Mouse (Mus musculus) neural tube, embryonic 10.5 days (tissue): ENCODE measurements around the gene Spink4.

Experiments used
- DNase-seq: peaks from one replicate; pipeline ENCODE4 v3.0.0-alpha.2; 2017; ENCODE audit warnings: low spot score; ENCODE audit errors: extremely low spot score

The Spink4 gene

GRCm38 (mm10) chr4:40963536-40963935 lies 43.7 kb downstream of the Spink4 start:
- no peak for DNase-seq

GRCm38 (mm10) chr4:40969161-40969560 lies 49.3 kb downstream of the Spink4 start:
- DNase-seq: no peak

GRCm38 (mm10) chr4:40969781-40970591 lies 50.1 kb downstream of the Spink4 start:
- DNase-seq: no peak

- DNase-seq: no peak
These were observed 50.7 kb downstream of the Spink4 start for GRCm38 (mm10) chr4:40970592-40970841.

GRCm38 (mm10) chr4:40970842-40971701 lies 51.2 kb downstream of the Spink4 start, which contains the start of gene Nfx1:
Nfx1 (plus strand) TSS chr4:40970906.
- peak; percentile 95 for DNase-seq

- DNase-seq: peak; percentile 36
These were observed 51.9 kb downstream of the Spink4 start for GRCm38 (mm10) chr4:40971744-40972143.

GRCm38 (mm10) chr4:40974011-40974410 lies 54.2 kb downstream of the Spink4 start:
- DNase-seq: no peak

- DNase-seq: no peak
These were observed 55.8 kb downstream of the Spink4 start for GRCm38 (mm10) chr4:40975678-40976077.

- DNase-seq: no peak
These were observed 56.8 kb downstream of the Spink4 start for GRCm38 (mm10) chr4:40976651-40977050.

- no peak for DNase-seq
These were observed 59.6 kb downstream of the Spink4 start for GRCm38 (mm10) chr4:40979430-40979829.
